Mouse (Mus musculus) forebrain, embryonic 12.5 days (tissue): ENCODE data around the gene Atp5d. TPM values are rescaled to one million over a fixed set of nuclear protein-coding genes. Genes with fewer than 3 reads are reported as not detected.

Experiments
- ATAC-seq: fragments of 200-750 bp; cut with Nextera tagmentation; 2 replicates; pipeline ENCODE4 v1.8.0; 2017; ENCODE audit warnings: moderate TSS enrichment; ENCODE audit not compliant: low FRiP score
- H3K27ac ChIP-seq: fragments of 300-500 bp; sonication (generic); 2 replicates; pipeline ENCODE4 v1.5.1; 2016; ENCODE audit warnings: mild to moderate bottlenecking
- H3K27me3 ChIP-seq: fragments of 300-500 bp; sonication (generic); 2 replicates; pipeline ENCODE4 v1.6.1; 2016; ENCODE audit warnings: mild to moderate bottlenecking
- H3K36me3 ChIP-seq: fragments of 300-500 bp; sonication (generic); replicated peaks from 2 replicates; pipeline ENCODE4 v1.6.1; 2016; ENCODE audit warnings: mild to moderate bottlenecking
- H3K4me1 ChIP-seq: fragments of 300-500 bp; sonication (generic); 2 replicates; pipeline ENCODE4 v1.6.1; 2016
- H3K4me2 ChIP-seq: fragments of 300-500 bp; sonication (generic); 2 replicates; pipeline ENCODE4 v1.6.1; 2016; ENCODE audit warnings: mild to moderate bottlenecking, moderate library complexity
- H3K4me3 ChIP-seq: fragments of 300-500 bp; sonication (generic); replicated peaks from 2 replicates; pipeline ENCODE4 v1.5.1; 2016; ENCODE audit warnings: mild to moderate bottlenecking
- H3K9ac ChIP-seq: fragments of 300-500 bp; sonication (generic); 2 replicates; pipeline ENCODE4 v1.6.1; 2016; ENCODE audit warnings: mild to moderate bottlenecking
- H3K9me3 ChIP-seq: fragments of 300-500 bp; sonication (generic); 2 replicates; pipeline ENCODE4 v1.6.1; 2016
- WGBS: fragments of 180-500 bp; shearing (Covaris S2); methylation state at CpG from one replicate; pipeline ENCODE4 v1.1.7; 2016; 5-methylcytosine and 5-hydroxymethylcytosine counted together
- polyA plus RNA-seq: library from polyadenylated mRNA; unstranded; fragments of >200 nt; fragmentation: Nextera tagmentation; extraction: Ambion mirVana; gene quantifications from 2 replicates; pipeline ENCODE4 v1.2.1, GENCODE M21; 2016

Gene Atp5d
- polyA plus RNA-seq, 1 experiment from 2014 or later: 428 TPM

DNA sequence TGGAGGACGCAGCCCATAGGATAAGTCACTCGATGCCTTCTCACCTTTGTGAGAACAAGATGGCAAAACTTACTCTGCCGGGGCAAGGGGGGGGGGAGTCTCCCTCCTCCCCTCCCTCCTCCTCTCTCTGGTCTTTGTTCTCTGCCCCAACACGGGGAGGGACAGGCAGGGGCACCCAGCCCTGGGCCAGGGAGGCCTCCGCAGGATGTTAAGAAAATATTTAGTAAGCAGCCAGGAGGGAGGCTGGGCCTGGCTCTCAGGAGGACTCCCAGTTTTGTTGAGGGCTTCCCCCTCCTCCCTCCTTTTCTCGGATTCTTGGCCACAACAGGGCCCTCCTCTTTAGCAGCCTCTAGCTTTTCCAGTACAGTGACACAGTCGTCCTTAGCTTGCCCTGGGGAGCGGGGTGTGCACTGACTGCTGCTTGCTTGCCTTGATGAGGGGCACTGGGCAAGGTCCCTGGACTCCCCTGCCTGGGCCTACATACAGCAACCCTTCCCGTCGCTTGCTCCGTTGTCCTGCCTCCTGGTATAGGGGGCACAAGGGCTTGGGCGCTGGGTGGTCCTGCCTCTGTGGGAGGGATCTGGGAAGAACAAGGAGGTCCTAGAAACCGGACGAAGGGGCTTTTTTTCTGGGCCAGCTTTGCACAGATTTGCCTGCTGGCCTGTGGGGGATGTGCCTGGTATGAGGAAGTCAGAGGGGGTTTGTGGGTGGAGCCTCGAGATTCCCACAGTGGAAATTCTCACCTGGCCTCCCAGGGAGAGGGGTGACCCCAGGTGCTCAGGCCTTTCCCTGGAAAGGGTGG, 13.8 kb downstream of the Atp5d start:
- Histone ChIP-seq H3K9ac (peak overlapping the region; percentile 100), H3K36me3 (peaks cover 66% of the 10 kb centered on the region), H3K27me3 (no peaks in the 10 kb centered on the region), H3K9me3 (no peaks in the 10 kb centered on the region), H3K4me3 (peak overlapping the region; percentile 97), H3K4me1 (peaks cover 66% of the 10 kb centered on the region), H3K4me2 (peak overlapping the region; percentile 99), H3K27ac (peak overlapping the region; percentile 100)
- 3% methylated on average over 14 of the region's 15 CpGs for WGBS
- no peak for ATAC-seq

DNA sequence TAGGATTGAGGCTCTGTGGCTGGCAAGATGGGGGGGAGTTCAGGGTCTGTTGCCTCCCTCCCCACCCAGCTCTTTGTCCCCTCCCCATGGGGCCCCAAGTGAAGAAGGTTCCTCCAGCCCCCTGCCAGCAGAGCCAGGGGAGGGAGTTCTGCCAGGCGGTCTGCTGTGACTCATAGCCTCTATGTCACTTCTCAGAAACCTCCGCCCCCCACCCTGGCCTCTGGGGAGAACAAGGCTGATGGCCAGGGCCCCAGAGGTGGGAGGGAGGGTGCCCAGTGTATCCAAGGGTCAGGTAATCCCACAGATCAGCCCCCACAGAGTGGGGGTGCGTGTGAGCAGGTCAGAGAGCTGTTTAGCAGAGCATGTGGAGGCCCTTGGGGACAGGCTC, 14.4 kb downstream of the Atp5d start:
- Histone ChIP-seq H3K9ac (peak overlapping the region; percentile 100), H3K27me3 (no peaks in the 10 kb centered on the region), H3K4me3 (peak overlapping the region; percentile 97), H3K4me1 (peaks cover 65% of the 10 kb centered on the region), H3K9me3 (no peaks in the 10 kb centered on the region), H3K4me2 (peak overlapping the region; percentile 99), H3K36me3 (peaks cover 70% of the 10 kb centered on the region), H3K27ac (peak overlapping the region; percentile 100)
- no peak for ATAC-seq
- 40% methylated on average over 3 of the region's 3 CpGs for WGBS

DNA sequence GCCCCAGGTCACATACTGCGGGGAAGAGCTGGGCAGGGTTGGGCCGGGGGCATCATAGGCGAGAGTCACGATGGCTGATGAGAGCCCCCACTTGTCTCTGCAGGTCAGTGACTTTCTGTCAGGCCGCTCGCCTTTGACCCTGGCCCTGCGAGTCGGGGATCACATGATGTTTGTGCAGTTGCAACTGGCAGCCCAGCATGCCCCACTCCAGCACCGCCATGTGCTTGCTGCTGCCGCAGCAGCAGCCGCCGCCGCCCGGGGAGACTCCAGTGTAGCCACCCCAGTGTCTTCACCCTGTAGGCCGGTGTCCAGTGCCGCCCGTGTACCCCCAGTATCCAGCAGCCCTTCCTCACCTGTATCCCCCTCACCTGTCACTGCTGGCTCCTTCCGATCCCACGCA, 15.3 kb downstream of the Atp5d start:
- WGBS: 93% methylated on average over 19 of the region's 19 CpGs
- Histone ChIP-seq H3K4me3 (peak overlapping the region; percentile 97), H3K27me3 (no peaks in the 10 kb centered on the region), H3K9ac (peak overlapping the region; percentile 100), H3K4me2 (peak overlapping the region; percentile 99), H3K9me3 (no peaks in the 10 kb centered on the region), H3K4me1 (peaks cover 71% of the 10 kb centered on the region), H3K36me3 (peaks cover 73% of the 10 kb centered on the region), H3K27ac (peak overlapping the region; percentile 100; the same call in 1 of the 2 replicates)
- ATAC-seq: no peak

DNA sequence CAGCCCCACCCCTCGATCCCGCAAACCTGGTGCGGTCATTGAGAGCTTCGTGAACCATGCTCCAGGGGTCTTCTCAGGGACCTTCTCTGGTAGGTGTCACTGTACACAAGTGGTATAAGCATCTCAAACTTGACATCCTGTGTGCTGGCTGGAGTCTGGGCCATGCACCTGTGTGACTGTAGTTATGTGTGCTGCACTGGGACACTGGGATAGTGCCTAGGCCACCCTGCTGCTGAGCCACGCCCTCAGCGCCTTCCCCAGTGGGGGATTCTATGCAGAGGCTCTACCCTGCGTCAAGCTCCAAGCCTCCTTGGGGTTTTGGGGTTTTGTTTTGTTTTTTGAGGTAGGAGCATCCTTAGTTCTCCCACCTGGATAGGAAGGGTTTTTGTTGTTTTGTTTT, 16.0 kb downstream of the Atp5d start:
- 87% methylated on average over 7 of the region's 7 CpGs for WGBS
- ATAC-seq: no peak
- H3K27ac ChIP-seq: 0 out of 2 replicates have a peak overlapping the region, but pooled peaks have one; percentile 6

DNA sequence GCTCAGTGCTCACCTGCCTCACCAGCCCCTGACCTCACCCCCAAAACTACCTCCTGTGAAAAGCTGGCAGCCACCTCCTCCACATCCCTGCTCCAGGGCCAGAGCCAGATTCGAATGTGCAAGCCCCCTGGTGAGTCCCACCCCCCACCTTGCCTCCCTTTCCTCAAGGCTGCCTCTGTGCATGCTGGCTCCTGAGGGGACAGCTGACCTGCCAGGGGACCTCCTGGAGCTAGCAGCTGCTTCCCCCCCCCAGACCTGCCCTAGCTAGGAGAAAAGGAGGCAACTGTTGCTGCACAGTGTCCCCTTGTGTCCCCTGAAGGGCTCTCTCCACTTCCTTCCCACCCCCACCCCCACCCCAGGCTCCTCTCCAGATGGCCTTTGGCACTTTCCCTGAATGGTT, 16.8 kb downstream of the Atp5d start:
- H3K27me3 ChIP-seq: no peaks in the 10 kb centered on the region
- H3K4me3 ChIP-seq: 0 out of 2 replicates have a peak overlapping the region, but pooled peaks have one; percentile 10

More for the DNA sequence above, 16.0 kb downstream of the Atp5d start:
- peaks cover 73% of the 10 kb centered on the region for H3K36me3 ChIP-seq
- peak overlapping the region; percentile 97 for H3K4me3 ChIP-seq
- H3K27me3 ChIP-seq: no peaks in the 10 kb centered on the region
- peaks cover 78% of the 10 kb centered on the region for H3K4me1 ChIP-seq
- no peaks in the 10 kb centered on the region for H3K9me3 ChIP-seq
- peak overlapping the region; percentile 100; the same call in 1 of the 2 replicates for H3K9ac ChIP-seq
- H3K4me2 ChIP-seq: no peak overlapping the region; the same call in 1 of the 2 replicates

DNA sequence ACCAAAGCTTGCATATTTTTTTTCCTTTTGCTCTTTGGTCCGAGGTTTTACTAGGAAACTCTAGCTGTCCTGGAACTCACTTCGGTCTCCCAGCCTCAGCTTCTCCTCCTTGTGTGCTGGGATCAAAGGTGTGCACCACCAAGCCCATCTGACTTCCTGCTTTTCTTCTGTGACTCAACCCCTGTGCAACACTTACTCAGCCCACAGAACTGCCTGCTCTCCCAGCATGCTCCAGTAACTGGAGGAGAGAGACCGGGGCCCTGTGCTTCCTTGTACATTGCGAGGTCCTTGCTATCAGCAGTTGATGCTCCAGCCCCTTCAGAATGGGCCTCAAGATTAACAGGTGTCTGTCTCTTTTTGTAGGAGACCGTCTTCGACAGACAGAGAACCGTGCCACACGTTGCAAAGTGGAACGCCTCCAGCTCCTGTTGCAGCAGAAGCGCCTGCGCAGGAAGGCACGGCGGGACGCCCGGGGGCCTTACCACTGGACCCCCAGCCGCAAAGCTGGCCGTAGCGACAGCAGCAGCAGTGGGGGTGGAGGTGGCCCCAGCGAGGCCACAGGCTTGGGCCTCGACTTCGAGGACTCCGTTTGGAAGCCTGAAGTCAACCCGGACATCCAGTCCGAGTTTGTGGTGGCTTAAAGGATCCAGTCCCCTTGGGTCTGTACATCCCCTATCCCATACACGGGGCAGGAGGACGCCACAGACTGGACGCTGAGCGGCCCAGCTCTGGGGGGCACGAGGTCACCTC, 17.7 kb downstream of the Atp5d start:
- peaks cover 94% of the 10 kb centered on the region for H3K4me1 ChIP-seq
- no peak for ATAC-seq
- no peak overlapping the region for H3K4me3 ChIP-seq
- H3K27ac ChIP-seq: peak overlapping the region; percentile 61
- 85% methylated on average over 29 of the region's 29 CpGs for WGBS
- no peak overlapping the region for H3K4me2 ChIP-seq
- H3K27me3 ChIP-seq: no peaks in the 10 kb centered on the region
- H3K9me3 ChIP-seq: no peaks in the 10 kb centered on the region
- no peak overlapping the region for H3K9ac ChIP-seq
- H3K36me3 ChIP-seq: peaks cover 67% of the 10 kb centered on the region

More for the DNA sequence above, 16.8 kb downstream of the Atp5d start:
- H3K9me3 ChIP-seq: no peaks in the 10 kb centered on the region
- H3K9ac ChIP-seq: peak overlapping the region; percentile 25; the same call in 1 of the 2 replicates
- H3K4me2 ChIP-seq: no peak overlapping the region
- H3K4me1 ChIP-seq: peaks cover 85% of the 10 kb centered on the region
- peak overlapping the region; percentile 56; the same call in 1 of the 2 replicates for H3K27ac ChIP-seq
- WGBS: 52% methylated on average over 1 of the region's 1 CpGs
- ATAC-seq: no peak
- peaks cover 68% of the 10 kb centered on the region for H3K36me3 ChIP-seq

DNA sequence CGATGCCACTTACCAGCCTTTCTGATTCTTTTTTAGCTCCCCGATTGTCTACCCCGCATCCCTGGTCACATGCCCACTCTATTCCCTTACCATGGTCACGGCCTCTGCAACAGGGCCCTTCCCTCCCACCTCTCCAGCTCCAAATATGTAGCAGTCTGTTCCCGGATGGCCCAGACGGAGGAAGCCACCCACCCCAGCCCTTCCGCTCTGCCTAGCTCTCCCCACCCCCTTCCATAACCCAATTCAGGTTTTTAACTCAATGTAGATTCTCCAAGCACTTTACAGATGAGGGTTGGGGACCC, 18.3 kb downstream of the Atp5d start:
- H3K4me2 ChIP-seq: no peak overlapping the region
- no peak overlapping the region for H3K4me3 ChIP-seq
- no peak for ATAC-seq
- no peaks in the 10 kb centered on the region for H3K27me3 ChIP-seq
- peaks cover 96% of the 10 kb centered on the region for H3K4me1 ChIP-seq
- no peaks in the 10 kb centered on the region for H3K9me3 ChIP-seq
- 64% methylated on average over 7 of the region's 7 CpGs for WGBS
- H3K9ac ChIP-seq: peak overlapping the region; percentile 3; the same call in 1 of the 2 replicates
- peak overlapping the region; percentile 61 for H3K27ac ChIP-seq
- H3K36me3 ChIP-seq: peaks cover 62% of the 10 kb centered on the region

DNA sequence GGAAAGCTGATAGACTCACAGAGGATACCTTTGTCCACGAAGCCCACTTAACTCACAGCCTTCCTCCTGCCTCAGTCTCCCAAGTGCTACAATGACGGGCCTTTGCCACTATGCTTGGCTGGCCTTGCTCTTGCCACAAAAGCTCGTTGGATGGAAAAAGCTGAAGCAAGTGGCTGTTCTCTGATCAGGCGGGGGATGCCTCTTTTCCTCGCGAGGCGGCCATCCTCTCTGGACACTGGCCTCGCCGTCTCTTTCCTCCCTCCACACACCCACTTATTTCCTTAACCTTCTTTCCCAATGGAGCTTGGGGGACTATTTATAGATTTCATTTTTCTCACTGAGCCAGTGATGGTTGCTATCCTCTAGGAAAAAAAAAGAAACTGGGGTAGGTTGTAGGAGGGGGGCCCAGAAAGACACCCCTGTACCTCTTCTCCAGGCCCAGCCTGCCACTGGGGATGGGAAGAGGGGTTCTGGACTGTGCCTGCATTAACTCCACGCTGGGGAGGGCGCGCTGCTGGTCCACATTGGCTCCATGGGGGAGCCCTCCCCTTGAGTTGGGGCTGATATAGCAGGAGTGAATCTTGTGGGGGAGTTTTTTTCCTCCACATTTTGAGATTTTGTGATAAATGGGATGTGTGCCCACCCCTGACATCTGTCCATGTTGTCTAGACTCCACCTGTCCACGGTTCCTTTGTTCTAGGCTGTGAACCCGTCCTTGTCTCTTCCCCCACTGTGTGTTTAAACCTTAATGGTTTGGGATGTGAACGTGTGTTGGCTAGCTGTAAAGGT, 18.9 kb downstream of the Atp5d start:
- Histone ChIP-seq H3K4me2 (no peak overlapping the region), H3K27me3 (no peaks in the 10 kb centered on the region), H3K4me3 (no peak overlapping the region), H3K9me3 (no peaks in the 10 kb centered on the region), H3K9ac (peak overlapping the region; percentile 3; the same call in 1 of the 2 replicates), H3K27ac (peak overlapping the region; percentile 61), H3K36me3 (peaks cover 56% of the 10 kb centered on the region), H3K4me1 (peaks cover 95% of the 10 kb centered on the region)
- WGBS: 62% methylated on average over 15 of the region's 15 CpGs
- ATAC-seq: no peak

DNA sequence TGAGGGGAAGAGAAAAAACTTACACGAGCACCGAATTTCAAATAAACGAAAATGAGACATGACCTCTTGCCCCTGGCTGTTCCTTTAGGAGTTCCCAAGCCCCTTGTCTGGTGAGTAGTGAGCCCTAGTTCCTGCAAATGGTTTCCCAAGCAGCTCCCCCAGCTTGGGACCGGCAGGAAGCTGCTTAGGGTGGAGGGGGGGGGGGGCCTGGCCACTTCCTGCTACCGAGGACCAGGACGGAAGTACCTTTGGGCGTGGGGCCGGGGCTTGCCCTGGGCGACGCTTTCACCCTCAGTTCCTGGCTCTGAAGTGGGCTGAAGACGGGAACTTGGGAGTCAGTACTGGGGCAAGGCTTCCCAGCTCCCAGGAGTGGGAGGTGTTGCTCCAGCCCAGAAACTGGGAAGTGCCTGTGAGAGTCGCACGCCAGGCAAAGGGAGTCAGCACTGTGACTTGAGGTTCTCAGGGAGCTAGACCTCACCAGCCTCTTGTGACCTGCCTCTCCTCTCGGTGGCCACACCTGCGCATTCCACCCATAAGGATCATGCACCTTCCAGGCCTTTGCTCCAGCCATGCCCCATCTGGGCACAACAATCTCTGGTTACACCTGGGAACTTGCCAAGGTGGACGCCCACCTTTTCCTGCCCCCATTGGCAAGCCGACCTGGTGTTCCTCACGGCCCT, 20.0 kb downstream of the Atp5d start:
- Histone ChIP-seq H3K4me2 (peak overlapping the region; percentile 75), H3K4me3 (peak overlapping the region; percentile 46; the same call in 1 of the 2 replicates), H3K27me3 (peaks cover 8% of the 10 kb centered on the region; the same call in 1 of the 2 replicates), H3K9me3 (no peaks in the 10 kb centered on the region), H3K27ac (peak overlapping the region; percentile 90), H3K4me1 (peaks cover 84% of the 10 kb centered on the region), H3K36me3 (peaks cover 45% of the 10 kb centered on the region), H3K9ac (peak overlapping the region; percentile 25)
- no peak for ATAC-seq
- 15% methylated on average over 18 of the region's 18 CpGs for WGBS

DNA sequence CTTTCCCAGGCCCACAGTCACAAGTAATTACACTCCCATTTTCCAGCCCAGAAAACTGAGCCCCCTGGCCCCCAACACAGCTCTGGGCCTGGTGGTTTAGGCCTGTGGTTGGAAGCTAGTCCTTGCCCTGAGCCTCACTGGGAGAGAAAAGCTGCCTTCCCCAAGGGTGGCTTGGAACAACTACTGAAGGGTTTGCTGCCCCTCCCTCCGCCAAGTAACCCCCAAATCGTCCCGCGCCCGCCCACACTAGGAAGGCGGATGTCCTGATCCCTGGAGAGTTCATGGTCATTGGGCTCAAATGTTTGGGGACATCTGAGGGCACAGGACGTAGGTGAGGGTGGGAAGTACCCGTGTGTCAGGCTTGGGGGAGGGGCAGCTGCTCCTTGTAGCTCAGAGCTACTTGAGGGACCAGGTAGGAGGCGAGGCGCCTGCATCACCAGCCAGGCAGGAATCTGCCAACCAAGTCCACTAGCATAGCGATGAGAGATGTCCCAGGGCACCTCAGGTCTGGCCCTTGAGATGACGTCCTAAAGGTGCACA, 20.7 kb downstream of the Atp5d start:
- Histone ChIP-seq H3K9ac (peak overlapping the region; percentile 49), H3K4me2 (peak overlapping the region; percentile 75), H3K4me3 (peak overlapping the region; percentile 46), H3K4me1 (peaks cover 78% of the 10 kb centered on the region), H3K27me3 (peaks cover 13% of the 10 kb centered on the region), H3K27ac (peak overlapping the region; percentile 90), H3K36me3 (peaks cover 38% of the 10 kb centered on the region), H3K9me3 (no peaks in the 10 kb centered on the region)
- 11% methylated on average over 12 of the region's 12 CpGs for WGBS
- no peak; the same call in 1 of the 2 replicates for ATAC-seq
